Mouse (Mus musculus) MEL (cell line): ENCODE results near the gene Enthd1. TPM values are rescaled to one million over a fixed set of nuclear protein-coding genes. Genes with fewer than 3 reads are reported as not detected.

ENCODE experiments used
- DNase-seq: peaks from one replicate; pipeline ENCODE4 v3.0.0; 2011; ENCODE audit warnings: low read depth, low spot score
- H3K27ac ChIP-seq: 2 replicates; pipeline ENCODE4 v1.5.1; 2012; ENCODE audit warnings: low read depth, mild to moderate bottlenecking, control low read depth, low read length, moderate library complexity; ENCODE audit not compliant: control insufficient read depth
- H3K27me3 ChIP-seq, 2 experiments: fragments of 150-350 bp in 1 of 2; sonication (generic) in 1 of 2; 2 replicates each; pipeline ENCODE4 v1.6.1; 2012; ENCODE audit warnings: low read length in 2 of 2, mild to moderate bottlenecking in 2 of 2, improper control_type of control experiment in 1 of 2, moderate library complexity in 1 of 2; ENCODE audit not compliant: insufficient read depth in 2 of 2, control insufficient read depth in 1 of 2
- H3K36me3 ChIP-seq, 2 experiments: 2 replicates each; pipeline ENCODE4 v1.6.1; 2012 to 2014; ENCODE audit warnings: low read length in 2 of 2, improper control_type of control experiment in 1 of 2, inconsistent platforms in 1 of 2, mild to moderate bottlenecking in 1 of 2; ENCODE audit not compliant: insufficient read depth in 2 of 2, control insufficient read depth in 1 of 2
- H3K4me1 ChIP-seq, 2 experiments: fragments of 150-350 bp in 1 of 2; sonication (generic) in 1 of 2; 2 replicates each; pipeline ENCODE4 v1.6.1; 2012; ENCODE audit warnings: low read length in 2 of 2, improper control_type of control experiment in 1 of 2, mild to moderate bottlenecking in 1 of 2; ENCODE audit not compliant: insufficient read depth in 2 of 2, control insufficient read depth in 1 of 2
- H3K4me3 ChIP-seq, 2 experiments: fragments of 150-350 bp in 1 of 2; sonication (generic) in 1 of 2; 2 replicates each; pipeline ENCODE4 v1.5.1; 2012; ENCODE audit warnings: low read depth in 2 of 2, low read length in 2 of 2, mild to moderate bottlenecking in 2 of 2, moderate library complexity in 2 of 2, control low read depth in 1 of 2, improper control_type of control experiment in 1 of 2; ENCODE audit not compliant: control insufficient read depth in 1 of 2, insufficient read depth in 1 of 2
- H3K79me2 ChIP-seq: 2 replicates; pipeline ENCODE4 v1.6.1; 2012; ENCODE audit warnings: mild to moderate bottlenecking, low read length, moderate library complexity; ENCODE audit not compliant: control insufficient read depth, poor library complexity, insufficient read depth
- H3K9ac ChIP-seq: 2 replicates; pipeline ENCODE4 v1.6.1; 2012; ENCODE audit warnings: low read depth, mild to moderate bottlenecking, control low read depth, low read length, moderate library complexity; ENCODE audit not compliant: control insufficient read depth, poor library complexity, severe bottlenecking
- H3K9me3 ChIP-seq: fragments of 150-350 bp; sonication (generic); replicated peaks from 2 replicates; pipeline ENCODE4 v1.6.1; 2012; ENCODE audit warnings: mild to moderate bottlenecking, low read length, improper control_type of control experiment, moderate library complexity; ENCODE audit not compliant: insufficient read depth
- BHLHE40 ChIP-seq: IDR thresholded peaks from 2 replicates; pipeline ENCODE4 v1.6.1; 2012; ENCODE audit warnings: low read depth, mild to moderate bottlenecking, inconsistent platforms, low read length, improper control_type of control experiment, borderline replicate concordance
- CTCF ChIP-seq, 3 experiments: IDR thresholded peaks in 2 of 3; conservative IDR thresholded peaks in 1 of 3; 2 replicates each; pipeline ENCODE4 v1.5.1; 2011 to 2012; ENCODE audit warnings: low read length in 3 of 3, low read depth in 2 of 3, mild to moderate bottlenecking in 2 of 3, improper control_type of control experiment in 1 of 3, inconsistent platforms in 1 of 3, mixed read lengths in 1 of 3, moderate library complexity in 1 of 3; ENCODE audit not compliant: control insufficient read depth in 1 of 3, insufficient read depth in 1 of 3, poor library complexity in 1 of 3, severe bottlenecking in 1 of 3
- E2F4 ChIP-seq: IDR thresholded peaks from 2 replicates; pipeline ENCODE4 v1.6.1; 2011; ENCODE audit warnings: low read depth, low read length, improper control_type of control experiment, borderline replicate concordance
- EP300 ChIP-seq, 2 experiments: IDR thresholded peaks; 2 replicates each; pipeline ENCODE4 v1.6.1; 2011; ENCODE audit warnings: improper control_type of control experiment in 2 of 2, low read length in 2 of 2, low read depth in 1 of 2, mild to moderate bottlenecking in 1 of 2
- GABPA ChIP-seq: IDR thresholded peaks from 2 replicates; pipeline ENCODE4 v1.6.1; 2012; ENCODE audit warnings: low read depth, mild to moderate bottlenecking, inconsistent platforms, low read length, improper control_type of control experiment, moderate library complexity
- JUND ChIP-seq: IDR thresholded peaks from 2 replicates; pipeline ENCODE4 v1.6.1; 2011; ENCODE audit warnings: low read depth, mild to moderate bottlenecking, improper control_type of control experiment, low read length
- KAT2A ChIP-seq: conservative IDR thresholded peaks from 2 replicates; pipeline ENCODE4 v1.6.1; 2012; ENCODE audit warnings: low read depth, low read length, improper control_type of control experiment, inconsistent platforms
- MAFK ChIP-seq: IDR thresholded peaks from 2 replicates; pipeline ENCODE4 v1.6.1; 2011; ENCODE audit warnings: low read depth, mild to moderate bottlenecking, low read length, improper control_type of control experiment, borderline replicate concordance
- MAZ ChIP-seq: IDR thresholded peaks from 2 replicates; pipeline ENCODE4 v1.6.1; 2012; ENCODE audit warnings: low read depth, mild to moderate bottlenecking, inconsistent platforms, low read length, improper control_type of control experiment
- MXI1 ChIP-seq: IDR thresholded peaks from 2 replicates; pipeline ENCODE4 v1.6.1; 2011; ENCODE audit warnings: mild to moderate bottlenecking, low read depth, low read length, improper control_type of control experiment
- MYB ChIP-seq: IDR thresholded peaks from 2 replicates; pipeline ENCODE4 v1.6.1; 2011; ENCODE audit warnings: mild to moderate bottlenecking, low read depth, low read length, improper control_type of control experiment
- MYC ChIP-seq: IDR thresholded peaks from 2 replicates; pipeline ENCODE4 v1.6.1; 2011; ENCODE audit warnings: low read depth, mild to moderate bottlenecking, low read length, improper control_type of control experiment, moderate library complexity
- NELFE ChIP-seq: IDR thresholded peaks from 2 replicates; pipeline ENCODE4 v1.6.1; 2011; ENCODE audit warnings: low read depth, low read length, improper control_type of control experiment
- NRF1 ChIP-seq: IDR thresholded peaks from 2 replicates; pipeline ENCODE4 v1.6.1; 2014; ENCODE audit warnings: low read depth, mild to moderate bottlenecking, inconsistent platforms, low read length, improper control_type of control experiment, moderate library complexity; ENCODE audit not compliant: poor library complexity, insufficient read depth, severe bottlenecking
- POLR2A ChIP-seq, 2 experiments: IDR thresholded peaks; 2 replicates each; pipeline ENCODE4 v1.6.1; 2011 to 2012; ENCODE audit warnings: low read length in 2 of 2, mild to moderate bottlenecking in 2 of 2, control low read depth in 1 of 2, improper control_type of control experiment in 1 of 2, low read depth in 1 of 2, moderate library complexity in 1 of 2; ENCODE audit not compliant: control insufficient read depth in 1 of 2, insufficient read depth in 1 of 2, poor library complexity in 1 of 2
- POLR2AphosphoS2 ChIP-seq: IDR thresholded peaks from 2 replicates; pipeline ENCODE4 v1.6.1; 2011; ENCODE audit warnings: low read length, improper control_type of control experiment
- SIN3A ChIP-seq: IDR thresholded peaks from 2 replicates; pipeline ENCODE4 v1.6.1; 2012; ENCODE audit warnings: low read length, improper control_type of control experiment, inconsistent platforms
- SMC3 ChIP-seq: IDR thresholded peaks from 2 replicates; pipeline ENCODE4 v1.6.1; 2011; ENCODE audit warnings: low read depth, low read length, improper control_type of control experiment
- TAL1 ChIP-seq: IDR thresholded peaks from 2 replicates; pipeline ENCODE4 v1.6.1; 2012; ENCODE audit warnings: mild to moderate bottlenecking, inconsistent platforms, low read length, moderate library complexity, mixed read lengths
- TBP ChIP-seq: IDR thresholded peaks from 2 replicates; pipeline ENCODE4 v1.8.0; 2011; ENCODE audit warnings: low read depth, low read length, improper control_type of control experiment
- TCF12 ChIP-seq: IDR thresholded peaks from 2 replicates; pipeline ENCODE4 v1.6.1; 2014; ENCODE audit warnings: low read depth, mild to moderate bottlenecking, inconsistent platforms, low read length, improper control_type of control experiment, moderate library complexity
- USF2 ChIP-seq, 2 experiments: IDR thresholded peaks; 2 replicates each; pipeline ENCODE4 v1.6.1; 2011 to 2012; ENCODE audit warnings: improper control_type of control experiment in 2 of 2, low read length in 2 of 2, borderline replicate concordance in 1 of 2, inconsistent platforms in 1 of 2, low read depth in 1 of 2, mild to moderate bottlenecking in 1 of 2; ENCODE audit not compliant: insufficient read depth in 1 of 2
- ZKSCAN1 ChIP-seq: IDR thresholded peaks from 2 replicates; pipeline ENCODE4 v1.6.1; 2012; ENCODE audit warnings: low read depth, mild to moderate bottlenecking, inconsistent platforms, low read length, improper control_type of control experiment, moderate library complexity
- polyA plus RNA-seq, 2 experiments: library from polyadenylated mRNA; stranded (reverse) in 1 of 2; unstranded in 1 of 2; fragments of >175 nt in 1 of 2; fragments of >200 nt in 1 of 2; gene quantifications; 2 replicates each; pipeline versions ENCODE4 v1.2.1 to v1.2.4; 2012; ENCODE audit warnings: low replicate concordance in 2 of 2, low read depth in 1 of 2; ENCODE audit not compliant: insufficient read length in 2 of 2, insufficient read depth in 1 of 2, missing spikeins in 1 of 2
- total RNA-seq: library from RNA; depleted of rRNA; stranded (reverse); fragments of 300-350 nt; gene quantifications from 2 replicates; pipeline ENCODE4 v1.2.3, GENCODE M21; 2012

The Enthd1 gene
- total and polyA plus RNA-seq, 3 experiments = not detected

- no peaks in the 10 kb centered on the region for H3K4me1 ChIP-seq
- peaks cover 10 to 13% of the 10 kb centered on the region in 2 experiments for H3K27me3 ChIP-seq
- no peak overlapping the region for H3K27ac ChIP-seq
These were observed 27.8 kb upstream of the Enthd1 start for GRCm38 (mm10) chr15:80592737-80593136.

GRCm38 (mm10) chr15:80590641-80591040, 25.7 kb upstream of the Enthd1 start:
- Histone ChIP-seq H3K4me1 (no peaks in the 10 kb centered on the region), H3K27me3 (peaks cover 12 to 13% of the 10 kb centered on the region in 2 experiments), H3K9ac (no peak overlapping the region), H3K9me3 (no peaks in the 10 kb centered on the region), H3K27ac (no peak overlapping the region), H3K79me2 (no peaks in the 10 kb centered on the region), H3K36me3 (no peaks in the 10 kb centered on the region), H3K4me3 (no peak overlapping the region)
- TF ChIP-seq NRF1 (no peak), TAL1 (no peak), JUND (no peak), MXI1 (no peak), EP300 (IDR thresholded peaks at IDR 0.05; ENCODE audit: low read depth in 1 of 2, low read length in 2 of 2) (no peak), SIN3A (no peak), SMC3 (no peak), ZKSCAN1 (no peak), E2F4 (no peak), KAT2A (no peak), MYB (no peak), MYC (no peak), MAFK (no peak), TBP (no peak), BHLHE40 (no peak), TCF12 (no peak), MAZ (no peak), GABPA (no peak), POLR2AphosphoS2 (no peak)
- DNase-seq = no peak

More at GRCm38 (mm10) chr15:80592737-80593136, 27.8 kb upstream of the Enthd1 start:
- H3K36me3 ChIP-seq = no peaks in the 10 kb centered on the region
- DNase-seq = no peak
- H3K79me2 ChIP-seq = no peaks in the 10 kb centered on the region
- TF ChIP-seq USF2 (IDR thresholded peaks at IDR 0.05; ENCODE audit: borderline replicate concordance in 1 of 2, insufficient read depth in 1 of 2, low read depth in 1 of 2, low read length in 2 of 2) (no peak), MYC (no peak), NELFE (no peak), MAZ (no peak), EP300 (IDR thresholded peaks at IDR 0.05; ENCODE audit: low read depth in 1 of 2, low read length in 2 of 2) (no peak), E2F4 (no peak), ZKSCAN1 (no peak), CTCF (IDR thresholded peaks at IDR 0.05 in 2 of 3, conservative IDR thresholded peaks at IDR 0.05 in 1 of 3; ENCODE audit: control insufficient read depth in 1 of 3, insufficient read depth in 1 of 3, low read depth in 2 of 3, low read length in 3 of 3, poor library complexity in 1 of 3, severe bottlenecking in 1 of 3) (no peak), POLR2A (IDR thresholded peaks at IDR 0.05; ENCODE audit: control insufficient read depth in 1 of 2, insufficient read depth in 1 of 2, low read depth in 1 of 2, low read length in 2 of 2, poor library complexity in 1 of 2) (no peak)
- no peak overlapping the region for H3K4me3 ChIP-seq
- H3K9ac ChIP-seq = no peak overlapping the region
- no peaks in the 10 kb centered on the region for H3K9me3 ChIP-seq
